Mouse (Mus musculus) cerebellum, adult 11-12 months (tissue): ENCODE measurements around the gene Pcnp.

Source experiments
- DNase-seq: peaks from one replicate; pipeline ENCODE4 v3.0.0; 2022

Pcnp gene

GRCm38 (mm10) chr16:56034566-56034965 lies 5.0 kb upstream of the Pcnp start:
- no peak for DNase-seq

DNA sequence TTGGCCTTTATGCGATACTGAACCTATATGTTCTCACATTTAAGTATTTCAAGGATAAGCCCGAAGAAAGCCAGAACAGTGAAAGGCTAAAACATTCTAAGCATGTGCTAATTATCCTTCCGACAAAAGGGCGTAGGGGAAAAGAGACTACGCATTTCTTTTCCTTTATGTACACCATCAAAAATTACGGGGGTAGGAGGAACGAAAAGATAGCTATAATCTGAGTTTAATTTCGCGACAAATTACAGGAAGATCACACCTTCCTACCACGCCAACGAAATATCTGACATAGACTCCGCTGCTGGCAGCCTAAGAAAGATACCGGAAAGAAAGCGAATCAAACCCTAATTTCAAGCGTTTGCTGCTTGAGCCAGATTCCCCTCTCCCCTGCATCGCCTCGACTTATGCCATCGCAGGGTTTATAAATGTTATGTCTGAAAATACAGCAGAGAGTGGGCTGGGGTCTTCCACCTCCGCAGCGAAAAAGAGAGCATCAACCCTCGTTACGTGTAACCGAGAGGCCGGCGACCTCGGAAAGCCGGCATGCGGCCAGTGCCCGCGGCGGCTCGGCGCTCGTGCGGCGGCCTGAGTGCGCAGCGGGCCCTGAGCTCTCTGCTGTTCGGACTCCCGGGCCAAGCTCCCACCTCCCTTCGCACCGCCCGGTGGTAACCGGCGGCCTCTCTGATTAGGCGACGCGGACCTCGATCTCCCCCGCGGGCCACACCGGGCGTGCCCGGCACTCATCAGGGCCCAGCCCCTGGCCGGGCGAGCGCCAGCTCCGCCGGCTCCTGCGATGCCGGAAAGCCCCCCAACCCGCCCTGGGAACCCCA lies 602 bp downstream of the Pcnp start:
- no peak for DNase-seq

DNA sequence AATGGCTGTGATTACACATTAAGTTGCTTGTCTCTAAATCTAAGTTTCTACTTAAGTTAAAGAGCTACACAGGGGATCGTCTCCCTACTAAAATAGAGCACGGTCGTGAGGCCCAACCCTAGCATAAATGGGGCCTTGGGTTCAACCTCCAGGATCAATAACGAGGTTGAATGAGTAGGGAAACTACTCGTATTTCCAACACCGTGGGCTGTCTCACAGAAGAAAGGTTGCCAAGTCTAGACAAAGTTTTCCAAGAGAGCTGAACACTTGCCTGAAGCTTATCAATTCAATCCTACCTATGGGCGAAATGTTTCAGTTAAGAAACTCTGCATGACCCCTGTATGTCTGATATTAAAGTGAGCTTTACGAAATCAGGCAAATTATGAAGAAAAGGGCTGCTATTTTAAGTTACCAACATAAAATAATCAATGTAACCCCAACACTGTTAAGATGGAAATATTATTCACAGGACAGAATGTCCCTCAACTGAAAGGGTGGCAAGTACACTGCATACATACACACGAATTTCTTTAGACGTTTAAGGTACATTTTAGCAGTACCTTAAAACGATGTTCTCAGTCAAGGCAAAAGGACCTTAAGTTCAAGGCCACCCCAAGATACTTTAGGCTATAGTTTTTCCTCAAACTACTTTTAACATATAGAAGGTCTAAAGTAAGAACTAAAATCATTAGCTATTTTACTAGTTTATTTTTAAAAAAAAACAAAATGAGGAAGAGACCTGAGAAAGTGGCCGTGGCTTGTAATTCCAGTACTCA lies 1.5 kb downstream of the Pcnp start:
- no peak for DNase-seq

DNA sequence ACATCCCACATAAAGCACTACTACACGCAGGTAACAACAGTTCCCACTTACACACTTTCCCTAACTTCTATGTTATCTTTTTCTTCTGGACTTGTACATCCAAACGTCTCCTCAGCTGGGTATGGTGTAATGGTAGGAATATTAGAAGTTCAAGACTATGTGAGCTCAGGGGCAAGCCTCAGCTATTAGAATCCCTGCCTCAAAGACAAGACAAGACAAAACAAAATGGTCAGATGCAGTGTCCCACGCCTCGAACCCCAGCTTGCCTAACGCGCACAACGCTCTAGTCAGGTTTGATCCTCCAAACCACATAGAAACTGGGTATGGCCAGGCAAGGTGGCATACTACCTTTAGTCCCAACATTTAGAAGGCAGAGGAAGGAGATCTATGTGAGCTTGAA lies 9.9 kb downstream of the Pcnp start:
- no peak for DNase-seq

DNA sequence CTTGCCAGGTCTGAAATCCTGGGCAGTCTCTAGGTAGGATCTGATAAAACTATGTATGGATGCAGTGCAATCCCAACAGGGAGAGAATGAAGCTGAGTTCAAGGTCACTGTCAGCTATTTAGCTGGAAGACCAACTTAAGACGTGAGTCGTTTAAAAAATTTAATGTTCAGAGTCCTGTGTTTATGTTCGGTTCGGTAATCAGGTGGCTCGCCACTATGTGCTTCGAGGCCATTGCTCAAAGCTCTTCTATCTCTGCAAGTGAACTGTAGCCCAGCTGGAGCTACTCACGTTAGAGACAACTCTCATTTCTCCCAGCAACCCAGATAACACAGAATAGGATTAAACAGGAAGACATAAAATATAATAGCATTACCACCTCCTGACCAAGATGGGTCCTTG lies 15.5 kb downstream of the Pcnp start:
- DNase-seq = no peak

DNA sequence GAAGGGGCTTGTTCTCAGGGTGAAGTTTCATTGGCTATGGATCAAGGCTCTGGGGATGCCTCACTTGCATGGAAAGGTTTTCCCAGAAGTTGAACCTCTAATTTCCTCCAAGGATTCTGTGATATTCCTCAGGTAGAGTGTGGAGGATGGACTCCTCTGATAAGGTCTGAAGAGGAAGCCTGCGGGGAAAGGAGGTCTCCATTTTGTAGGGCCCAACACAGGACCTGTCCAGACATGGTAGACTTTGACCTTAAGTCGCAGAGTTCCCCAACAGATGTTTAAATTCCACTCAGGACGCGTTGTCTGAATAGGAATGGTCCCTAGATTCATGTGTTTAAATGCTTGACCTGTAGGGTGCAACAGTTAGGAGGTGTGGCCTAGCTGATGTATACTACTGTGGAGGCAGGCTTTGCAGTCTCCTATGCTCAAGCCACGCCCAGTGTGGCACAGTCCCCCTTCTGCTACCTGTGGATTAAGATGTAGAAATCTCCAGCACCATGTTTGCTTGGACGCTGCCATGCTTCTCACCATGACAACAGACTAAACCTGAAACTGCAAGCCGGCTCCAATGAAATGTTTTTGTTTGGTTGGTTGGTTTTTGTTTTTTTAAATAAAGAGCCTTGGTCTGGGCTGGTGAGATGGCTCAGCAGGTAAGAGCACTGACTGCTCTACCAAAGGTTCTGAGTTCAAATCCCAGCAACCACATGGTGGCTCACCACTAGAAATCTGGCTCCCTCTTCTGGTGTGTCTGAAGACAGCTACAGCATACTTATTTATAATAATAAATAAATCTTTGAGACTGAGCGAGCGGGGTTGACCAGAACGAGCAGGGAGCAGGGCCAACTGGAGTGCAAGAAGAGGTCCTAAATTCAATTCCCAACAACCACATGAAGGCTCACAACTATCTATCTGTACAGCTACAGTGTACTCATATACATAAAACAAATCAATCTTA lies 16.5 kb downstream of the Pcnp start:
- no peak for DNase-seq

DNA sequence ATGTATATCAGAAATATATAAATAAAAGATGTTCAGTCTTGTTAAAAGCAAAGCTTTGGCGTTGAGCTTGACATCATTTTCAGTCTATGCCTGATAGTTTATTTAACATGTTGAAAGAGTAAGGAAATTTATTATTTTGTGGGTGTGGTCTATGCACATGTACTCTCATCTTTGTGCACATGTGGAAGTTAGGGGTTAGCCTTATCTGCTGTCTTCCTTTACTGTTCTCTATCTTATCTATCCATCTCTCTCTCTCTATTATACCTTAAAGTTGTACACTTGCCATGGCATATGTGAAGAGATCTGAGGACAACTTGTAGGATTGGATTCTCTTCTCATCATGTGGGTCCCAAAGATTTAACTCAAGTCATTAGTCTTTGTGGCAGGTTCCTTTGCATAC lies 20.7 kb downstream of the Pcnp start:
- no peak for DNase-seq

DNA sequence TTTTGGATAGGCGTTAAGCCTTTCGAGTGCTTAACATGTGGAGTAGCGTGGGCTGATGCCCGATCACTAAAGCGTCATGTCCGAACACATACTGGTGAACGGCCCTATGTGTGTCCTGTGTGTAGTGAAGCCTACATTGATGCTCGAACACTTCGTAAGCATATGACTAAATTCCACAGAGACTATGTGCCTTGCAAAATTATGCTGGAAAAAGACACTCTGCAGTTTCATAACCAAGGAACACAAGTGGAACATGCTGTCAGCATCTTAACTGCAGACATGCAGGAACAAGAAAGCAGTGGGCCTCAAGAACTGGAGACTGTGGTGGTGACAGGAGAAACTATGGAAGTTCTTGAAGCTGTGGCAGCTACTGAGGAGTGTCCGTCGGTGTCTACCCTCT lies 22.7 kb downstream of the Pcnp start:
- no peak for DNase-seq

GRCm38 (mm10) chr16:55994235-55994634 lies 35.3 kb downstream of the Pcnp start:
- DNase-seq = no peak

DNA sequence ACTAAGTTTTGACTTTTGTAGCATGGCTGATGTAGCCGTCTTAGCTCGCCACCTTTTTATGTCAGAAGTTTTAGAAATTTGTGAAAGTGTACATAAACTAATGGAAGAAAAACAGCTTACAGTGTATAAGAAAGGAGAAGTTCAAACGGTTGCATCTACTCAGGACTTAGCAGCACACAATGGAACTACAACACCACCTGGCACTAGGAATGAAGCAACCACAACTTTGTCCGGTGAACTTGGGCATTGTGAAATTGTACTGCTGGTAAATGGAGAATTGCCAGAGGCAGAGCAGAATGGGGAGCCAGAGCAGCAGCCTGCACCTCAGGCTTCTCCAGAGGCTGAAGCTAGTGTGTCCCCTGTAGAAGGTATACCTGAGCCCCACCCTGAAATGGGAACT lies 39.2 kb downstream of the Pcnp start:
- DNase-seq = no peak

DNA sequence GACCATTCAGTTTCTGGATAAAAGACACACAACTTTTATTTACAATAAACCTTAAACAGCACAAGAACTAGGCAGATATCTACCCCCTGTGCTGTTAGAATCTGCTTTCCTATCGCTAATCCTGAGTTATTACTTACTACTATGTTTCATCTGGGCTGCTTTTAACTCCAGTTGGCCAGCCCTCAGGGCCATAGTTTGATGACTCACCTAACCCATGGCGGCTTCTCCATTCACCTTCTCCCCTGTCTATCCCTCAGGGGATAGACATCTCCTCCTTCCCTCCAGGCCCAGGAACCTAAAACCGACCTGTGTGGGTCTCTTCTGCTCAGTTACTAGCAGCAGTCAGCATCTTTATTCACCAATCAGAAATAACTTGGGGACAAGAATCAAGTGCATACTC lies 43.5 kb downstream of the Pcnp start:
- DNase-seq = no peak

- no peak for DNase-seq
Observed at GRCm38 (mm10) chr16:55974903-55975285, 54.6 kb downstream of the Pcnp start.

- DNase-seq = peak; percentile 86
Observed at GRCm38 (mm10) chr16:55974256-55974902, 55.2 kb downstream of the Pcnp start.

DNA sequence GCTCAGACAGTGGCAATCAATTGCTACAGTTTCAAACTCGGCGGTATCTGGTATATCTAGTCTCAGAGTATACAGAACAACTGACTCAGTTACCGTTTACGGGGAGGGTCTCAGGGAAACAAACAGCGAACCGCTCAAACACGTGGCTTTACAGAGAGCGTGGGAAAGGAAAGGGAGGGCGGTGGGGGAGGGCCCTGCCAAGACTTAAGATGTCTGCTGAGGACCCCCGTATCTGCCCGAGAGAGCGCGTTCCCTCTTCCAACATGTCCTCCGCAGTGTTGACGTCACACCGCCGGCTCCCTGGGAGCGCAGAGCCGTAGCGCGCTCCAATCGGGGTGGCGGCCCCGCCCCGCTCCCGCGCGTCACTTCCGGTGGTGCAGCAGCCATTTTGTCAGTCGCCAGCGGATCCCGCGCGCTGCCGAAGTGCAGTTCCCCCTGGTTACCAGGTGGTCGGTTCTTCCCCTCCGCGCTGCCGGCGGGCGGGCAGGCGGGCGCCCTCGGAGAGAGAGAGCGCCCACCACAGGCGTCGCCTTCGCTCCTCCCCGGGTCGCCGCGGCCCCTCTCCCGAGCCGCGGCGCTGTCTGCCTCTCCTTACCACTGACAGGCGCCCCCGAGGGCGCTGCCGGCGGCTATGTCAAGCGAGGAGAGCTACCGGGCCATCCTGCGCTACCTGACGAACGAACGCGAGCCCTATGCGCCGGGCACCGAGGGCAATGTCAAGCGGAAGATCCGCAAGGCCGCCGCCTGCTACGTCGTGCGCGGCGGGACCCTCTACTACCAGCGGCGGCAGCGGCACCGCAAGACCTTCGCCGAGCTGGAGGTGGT lies 55.9 kb downstream of the Pcnp start, which contains the start of gene Zbtb11:
Gene Zbtb11, plus strand, starts transcription at position 453 of the 825 bp plus-strand sequence.
- DNase-seq = peak; percentile 98

DNA sequence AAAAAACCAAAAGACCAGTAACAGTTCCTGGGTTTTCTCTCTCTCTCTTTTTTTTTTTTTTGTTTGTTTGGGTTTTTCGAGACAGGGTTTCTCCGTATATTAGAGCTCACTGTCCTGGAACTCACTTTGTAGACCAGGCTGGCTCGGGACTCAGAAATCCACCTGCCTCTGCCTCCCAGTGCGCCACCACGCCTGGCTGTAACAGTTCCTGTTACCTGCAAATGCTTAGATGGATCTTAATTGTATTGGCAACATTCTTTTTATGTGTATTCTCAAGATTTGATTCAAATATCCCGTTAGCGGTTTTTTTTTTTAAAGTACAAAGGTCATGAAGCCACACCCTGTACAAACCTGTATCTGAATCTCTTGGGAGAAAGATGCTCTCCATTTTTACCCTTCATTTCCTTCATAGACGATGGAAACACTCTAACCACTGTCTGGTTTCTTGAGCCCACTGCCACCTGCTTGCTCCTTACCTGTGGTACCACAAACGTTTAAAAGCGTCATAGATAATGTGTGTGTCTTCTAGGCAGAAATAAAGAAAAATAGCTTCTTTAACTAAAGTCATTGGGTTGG lies 56.8 kb downstream of the Pcnp start:
- DNase-seq = no peak

DNA sequence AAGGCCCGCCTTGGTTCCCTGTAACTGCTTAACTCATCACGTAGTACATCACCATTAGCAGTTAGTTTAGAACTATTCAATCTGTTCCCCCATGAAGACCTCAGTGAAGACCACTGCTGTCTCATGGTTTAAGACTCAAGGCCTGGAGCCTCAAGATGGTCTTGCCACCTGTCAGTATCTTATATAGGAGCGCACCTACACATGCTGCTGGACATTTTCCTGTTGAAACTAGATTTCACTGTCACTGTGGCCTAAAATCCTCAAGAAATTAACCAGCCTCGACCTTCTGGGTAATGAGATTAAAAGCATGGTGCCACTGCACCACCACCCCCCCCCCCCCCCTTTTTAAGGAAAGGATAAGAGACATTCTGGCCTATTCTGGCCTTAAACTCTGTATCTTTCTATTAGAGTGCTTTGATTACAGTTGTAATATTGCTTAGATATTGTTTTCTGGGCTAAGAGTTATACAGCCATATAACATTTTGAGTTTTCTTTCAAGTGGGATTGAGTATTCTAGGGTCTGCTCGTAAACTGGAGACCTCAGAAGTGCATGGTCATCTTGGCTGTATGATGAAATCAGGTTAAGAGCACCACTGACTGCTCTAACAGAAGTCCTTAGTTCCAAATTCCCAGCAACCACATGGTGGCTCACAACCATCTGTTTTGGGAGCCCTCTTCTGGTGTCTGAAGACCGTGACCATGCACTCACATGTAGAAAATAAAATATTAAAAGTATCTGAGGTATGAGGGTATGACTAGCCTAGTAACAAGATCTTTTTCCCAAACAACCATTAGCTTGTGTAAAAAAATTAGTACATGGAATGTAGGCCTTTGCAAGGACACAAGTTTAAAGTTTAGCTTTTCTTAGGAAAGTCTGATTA lies 57.6 kb downstream of the Pcnp start:
- DNase-seq = no peak

GRCm38 (mm10) chr16:55970416-55970815 lies 59.1 kb downstream of the Pcnp start:
- no peak for DNase-seq

GRCm38 (mm10) chr16:55969147-55969546 lies 60.4 kb downstream of the Pcnp start:
- DNase-seq = no peak

GRCm38 (mm10) chr16:55967221-55967620 lies 62.3 kb downstream of the Pcnp start:
- DNase-seq = no peak

GRCm38 (mm10) chr16:55966212-55966871 lies 63.2 kb downstream of the Pcnp start, which contains the start of gene Rpl24:
Gene Rpl24, plus strand, starts transcription at chr16:55966275.
- DNase-seq = peak; percentile 94
